Mouse (Mus musculus) gastrocnemius, adult 18-20 months (tissue): Measurements from ENCODE around the gene Mapk1ip1l. TPM values are rescaled to one million over a fixed set of nuclear protein-coding genes. Genes with fewer than 3 reads are reported as not detected.

Experiments
- DNase-seq: peaks from one replicate; pipeline ENCODE4 v3.0.0; 2021; ENCODE audit warnings: low spot score
- total RNA-seq, 2 experiments: library from RNA; stranded (reverse); gene quantifications; 2 replicates each; pipeline ENCODE4 v1.2.3; 2021

Mapk1ip1l gene
- total RNA-seq, 2 experiments from 2014 or later = 24.2 to 24.6 TPM

DNA sequence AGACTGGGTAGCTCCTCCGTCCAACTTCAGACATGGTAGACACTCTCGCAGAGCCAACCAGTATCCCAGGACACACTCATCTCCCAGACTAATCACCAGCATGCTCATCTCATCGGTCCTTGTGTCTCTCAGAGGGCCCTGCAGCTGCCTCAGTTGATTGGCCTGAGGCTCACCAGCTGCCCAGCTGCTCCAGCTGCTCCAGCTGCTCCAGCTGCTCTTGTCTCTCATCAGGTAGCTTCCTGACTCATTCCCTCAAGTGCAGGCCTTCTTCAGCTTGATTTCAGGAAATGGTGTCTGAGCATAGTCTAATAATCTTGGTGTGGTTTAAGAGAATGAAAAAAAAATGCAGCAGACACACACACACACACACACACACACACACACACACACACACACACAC, 58.6 kb downstream of the Mapk1ip1l start:
- no peak for DNase-seq

DNA sequence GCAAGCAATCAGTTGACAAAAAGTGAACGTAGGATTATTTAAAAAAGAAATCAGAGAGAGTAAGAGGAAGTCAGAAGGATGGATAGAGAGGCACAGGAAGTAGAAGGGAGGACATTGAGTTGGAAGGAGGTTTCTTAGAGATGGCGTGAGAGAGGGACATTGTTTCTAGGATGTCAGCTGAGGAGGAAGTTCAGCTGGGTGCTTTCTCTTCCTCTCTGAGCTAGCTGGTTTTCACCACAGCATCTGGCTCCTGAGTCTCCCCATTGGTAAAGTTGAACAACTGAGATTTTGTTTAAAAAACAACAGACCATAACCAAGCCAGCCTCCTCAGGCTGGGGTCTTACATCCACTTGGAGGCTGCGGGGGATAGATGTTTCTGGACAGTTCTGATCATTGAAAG, 61.5 kb downstream of the Mapk1ip1l start:
- DNase-seq = no peak

DNA sequence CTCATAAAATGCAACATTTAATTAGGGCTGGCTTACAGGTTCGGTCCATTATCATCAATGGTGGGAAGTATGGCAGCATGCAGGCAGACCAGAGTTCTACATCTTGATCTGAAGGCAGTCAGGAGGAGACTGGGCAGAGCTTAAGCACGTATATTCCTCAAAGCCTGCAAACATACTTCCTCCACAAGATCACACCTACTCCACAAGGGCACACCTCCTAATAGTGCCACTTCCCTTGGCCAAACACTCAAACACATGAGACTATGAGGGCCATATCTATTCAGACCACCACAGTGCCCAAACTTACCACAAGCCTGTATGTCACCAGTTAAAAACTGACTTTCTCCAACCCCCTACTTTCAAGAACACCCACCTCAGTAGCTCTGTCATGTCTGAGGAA, 63.4 kb downstream of the Mapk1ip1l start:
- DNase-seq = no peak

- no peak for DNase-seq
Observed at GRCm38 (mm10) chr14:47361899-47362298, 63.8 kb downstream of the Mapk1ip1l start.

GRCm38 (mm10) chr14:47364742-47365449, 66.8 kb downstream of the Mapk1ip1l start:
- no peak for DNase-seq

DNA sequence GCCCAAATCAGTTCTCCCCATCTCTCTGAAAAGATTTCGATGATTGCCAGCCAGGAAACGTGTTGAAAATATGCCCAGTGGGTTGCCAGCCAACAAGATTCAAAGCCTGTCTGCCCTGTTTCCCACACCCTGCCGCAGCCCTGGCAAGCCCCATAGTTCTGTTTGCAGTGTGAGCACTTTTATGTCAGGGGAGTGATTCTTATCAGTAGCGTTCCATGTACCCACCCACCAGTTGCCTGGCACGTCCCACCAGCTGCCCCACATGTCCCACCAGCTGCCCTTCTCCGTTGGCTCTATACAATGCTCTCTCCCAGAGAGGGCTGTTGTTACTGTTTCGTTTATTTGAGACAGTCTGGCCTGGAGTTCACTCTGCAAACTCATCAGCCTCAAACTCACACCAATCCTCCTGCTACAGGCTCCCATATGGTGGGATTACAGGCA, 68.8 kb downstream of the Mapk1ip1l start:
- DNase-seq = no peak

DNA sequence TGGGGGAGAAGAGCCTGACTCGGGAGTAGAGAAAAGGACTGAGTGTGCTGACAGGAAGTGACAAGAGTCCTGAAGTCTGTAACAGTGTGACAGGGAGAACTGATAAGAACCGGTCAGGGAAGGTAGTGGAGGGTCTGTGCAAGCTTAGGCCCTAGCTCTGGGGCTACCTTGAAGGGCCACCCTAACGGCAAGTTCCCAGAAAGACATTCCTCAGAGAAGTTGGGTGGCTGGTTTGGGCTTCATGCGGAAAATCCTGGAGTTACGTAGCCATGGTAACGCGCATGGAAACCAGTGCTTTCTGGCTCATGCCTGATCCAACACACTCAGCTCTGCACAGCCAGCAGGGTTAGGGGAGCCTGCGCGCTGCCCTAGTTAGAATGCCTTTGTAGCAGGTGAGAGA, 69.4 kb downstream of the Mapk1ip1l start, which contains the start of gene Lgals3:
Lgals3 (plus strand) TSS at position 291 of the 400 bp plus-strand sequence.
- no peak for DNase-seq

DNA sequence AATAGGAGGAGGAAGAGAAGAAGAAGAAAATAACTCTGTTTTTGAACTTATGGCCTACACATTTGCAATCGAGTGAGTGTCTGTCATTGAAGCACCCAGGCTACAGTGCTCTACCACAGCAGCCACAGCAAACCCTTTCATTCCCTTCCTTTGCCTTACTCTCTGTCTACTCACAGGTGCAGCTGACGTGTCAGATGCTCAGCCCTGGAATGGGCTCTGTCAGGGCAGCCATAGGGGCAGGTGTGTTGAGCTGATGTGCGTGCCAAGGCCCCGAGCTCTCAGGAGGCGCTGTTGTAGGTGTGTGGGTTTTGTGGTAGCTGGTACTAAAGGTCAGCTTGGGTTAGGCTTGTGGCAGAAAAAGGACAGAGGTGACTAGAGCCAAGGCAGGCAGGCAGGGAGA, 71.7 kb downstream of the Mapk1ip1l start:
- no peak for DNase-seq

DNA sequence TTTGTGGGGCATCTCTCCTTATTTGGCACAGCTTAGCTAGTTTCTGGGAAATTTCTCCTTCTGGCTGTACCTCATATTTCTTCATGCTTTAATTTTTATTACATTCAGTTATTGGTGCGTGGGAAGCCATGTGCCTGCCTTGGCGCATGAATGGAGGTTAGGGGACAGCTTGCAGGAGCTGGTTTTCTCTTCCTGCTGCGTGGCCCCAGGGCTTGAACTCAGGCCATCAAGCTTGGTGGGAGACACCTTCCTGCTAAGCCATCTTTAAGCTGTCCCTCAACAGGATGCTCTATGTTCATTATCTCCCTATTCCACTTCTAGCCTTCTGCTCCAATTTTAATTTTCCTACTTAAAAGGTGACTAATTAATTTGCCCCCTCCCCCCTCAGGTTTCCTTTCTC, 72.7 kb downstream of the Mapk1ip1l start:
- no peak for DNase-seq

DNA sequence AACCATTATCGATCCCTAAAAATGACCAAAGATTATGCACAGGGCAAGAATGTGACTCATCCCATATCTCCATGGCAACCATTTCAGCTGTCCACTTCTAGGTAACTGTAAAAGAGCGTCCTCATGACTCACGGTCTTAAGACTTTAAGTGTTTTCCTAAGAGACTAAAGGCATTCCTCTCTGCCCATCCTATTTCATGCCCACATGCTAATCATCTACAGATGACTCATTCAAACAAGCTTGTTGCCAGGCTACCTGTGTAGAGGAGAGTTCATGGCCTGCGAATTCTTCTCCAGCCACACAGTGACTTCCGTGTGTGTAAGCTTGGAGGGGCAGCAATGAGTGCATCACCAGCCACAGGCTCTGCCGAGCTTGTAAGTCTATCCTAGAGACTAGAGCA, 73.6 kb downstream of the Mapk1ip1l start:
- DNase-seq = no peak

Other genes starting within 250 kb of the Mapk1ip1l start
- gene Gch1, start 108.9 kb upstream of the Mapk1ip1l start, total RNA-seq = 1 to 10 TPM; 1.9 to 3.6 TPM
- under 1 TPM; 0.40 to 0.53 TPM for gene Wdhd1, start 21.4 kb upstream of the Mapk1ip1l start, total RNA-seq
- 1 to 10 TPM; 6.9 to 9.3 TPM for gene Socs4, start 21.3 kb upstream of the Mapk1ip1l start, total RNA-seq
- 1 to 10 TPM; 4.8 to 4.9 TPM for gene Lgals3, start 69.5 kb downstream of the Mapk1ip1l start, total RNA-seq
- not detected for gene Dlgap5, start 120.1 kb downstream of the Mapk1ip1l start, total RNA-seq
- gene Fbxo34, start 152.2 kb downstream of the Mapk1ip1l start, total RNA-seq = 10 to 100 TPM; 11.2 to 12.6 TPM